15 mouse cellular contexts compared by ENCODE assay signal in the genomic region with DNA sequence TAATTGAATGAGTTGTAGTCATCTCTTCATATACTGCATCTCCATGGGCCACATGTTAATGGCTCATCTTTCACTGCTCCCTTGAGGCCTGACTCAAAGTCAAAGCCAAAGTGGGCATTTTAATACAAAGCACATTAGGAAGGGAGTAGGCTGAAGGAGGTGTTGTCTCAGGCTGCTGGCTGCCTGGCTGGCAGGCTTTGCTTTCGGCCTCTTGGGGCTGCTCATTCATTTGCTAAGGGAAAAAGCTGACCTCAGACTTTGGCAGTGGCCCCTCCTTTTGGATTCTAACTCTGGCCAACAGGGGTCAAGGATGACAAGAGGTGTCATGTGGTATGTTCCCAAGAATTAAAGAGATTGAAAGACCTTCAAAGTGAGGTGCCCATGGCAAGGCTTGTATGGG.
DNase-seq lines count a peak whose midpoint lies in the region; ATAC-seq and TF ChIP-seq lines count a peak whose summit lies in the region.
"Had no signal": no experiment of that assay in that cellular context is flagged by ENCODE, and none has a peak within 500 bp of the region (broad histone marks: within the 10 kb centered on the region; RNA-seq: fewer than 3 reads in every experiment).

No protein-coding gene starts in this region.

- WGBS in heart, embryonic 10.5 days: 53% methylated on average over 1 of the region's 1 CpGs
- WGBS in stomach, postnatal 0 days: 62% methylated on average over 1 of the region's 1 CpGs

- H3K36me3 ChIP-seq in heart, embryonic 10.5 days: no peaks in the 10 kb centered on the region
- no peaks in the 10 kb centered on the region for H3K36me3 ChIP-seq in stomach, postnatal 0 days (ENCODE audit: control insufficient read depth, insufficient read depth, low read length)
- H3K36me3 ChIP-seq: hindbrain, embryonic 15.5 days; liver, embryonic 12.5 days had no signal

- CTCF ChIA-PET in Patski (lab: Charles Lee): interaction anchor here (0.6 kb wide), 1 partner anchor 467 kb away, joined by 3 read pairs; no protein-coding TSS in a partner anchor

- H3K27ac ChIP-seq in heart, embryonic 10.5 days: no peak overlapping the region
- no peak overlapping the region for H3K27ac ChIP-seq in stomach, postnatal 0 days (replicated peaks)
- H3K27ac ChIP-seq: heart, adult 2 months; hindbrain, embryonic 15.5 days; liver, embryonic 12.5 days had no signal

- peak; percentile 8 for DNase-seq in heart, postnatal 4 days
- no peak for DNase-seq in heart, embryonic 10.5 days (ENCODE audit: low spot score)
- DNase-seq in Patski (ENCODE audit: low read depth, low spot score): peak; percentile 55
- DNase-seq in adrenal gland, postnatal 14 days: peak; percentile 35
- peak; percentile 25 to 56 for DNase-seq in kidney, postnatal 25 days
- DNase-seq in urinary bladder, postnatal 25 days (ENCODE audit: low spot score): no peak
- no peak for DNase-seq in stomach, postnatal 0 days (ENCODE audit: low spot score)
- DNase-seq in layer of hippocampus, adult 9-10 months (ENCODE audit: low spot score): no peak
- DNase-seq: cerebellum, postnatal 14 days; lung, postnatal 4 days had no signal

- H3K9me3 ChIP-seq in heart, embryonic 10.5 days: no peaks in the 10 kb centered on the region
- H3K9me3 ChIP-seq in stomach, postnatal 0 days (ENCODE audit: control insufficient read depth, low read length): no peaks in the 10 kb centered on the region
- H3K9me3 ChIP-seq: hindbrain, embryonic 15.5 days; liver, embryonic 12.5 days had no signal

- H3K27me3 ChIP-seq in heart, embryonic 10.5 days (ENCODE audit: insufficient read depth, poor library complexity, severe bottlenecking): no peaks in the 10 kb centered on the region
- peaks cover 15% of the 10 kb centered on the region for H3K27me3 ChIP-seq in Patski
- no peaks in the 10 kb centered on the region for H3K27me3 ChIP-seq in stomach, postnatal 0 days (ENCODE audit: control insufficient read depth, insufficient read depth, low read length)
- H3K27me3 ChIP-seq: hindbrain, embryonic 15.5 days; liver, embryonic 12.5 days had no signal

- no peak for TF ChIP-seq EP300 in stomach, postnatal 0 days (optimal IDR thresholded peaks at IDR 0.05)

- H3K4me1 ChIP-seq in heart, embryonic 10.5 days: no peaks in the 10 kb centered on the region
- no peaks in the 10 kb centered on the region for H3K4me1 ChIP-seq in stomach, postnatal 0 days (replicated peaks; ENCODE audit: control insufficient read depth, insufficient read depth)
- H3K4me1 ChIP-seq: hindbrain, embryonic 15.5 days; liver, embryonic 12.5 days had no signal

- no peak overlapping the region for H3K4me2 ChIP-seq in stomach, postnatal 0 days (replicated peaks; ENCODE audit: low read depth)
- H3K4me2 ChIP-seq: hindbrain, embryonic 15.5 days; liver, embryonic 12.5 days had no signal

- H3K4me3 ChIP-seq in heart, embryonic 10.5 days: no peak overlapping the region
- no peak overlapping the region for H3K4me3 ChIP-seq in stomach, postnatal 0 days (ENCODE audit: low read depth, low read length)
- H3K4me3 ChIP-seq: heart, adult 2 months; hindbrain, embryonic 15.5 days; liver, embryonic 12.5 days had no signal

- in situ Hi-C loops in Patski (cut with MboI; ENCODE audit: low pct_unique_long_range_greater_than_20kb): loop anchor here (25.0 kb wide), 1 partner anchor 451 kb away; no protein-coding TSS in a partner anchor

- ATAC-seq in Patski: peak; percentile 78
- no peak for ATAC-seq in stomach, postnatal 0 days (ENCODE audit: low FRiP score, low TSS enrichment)
- ATAC-seq: forebrain, embryonic 16.5 days; liver, embryonic 12.5 days; midbrain, embryonic 16.5 days had no signal

- no peak overlapping the region for H3K9ac ChIP-seq in stomach, postnatal 0 days (ENCODE audit: low read length)
- H3K9ac ChIP-seq: hindbrain, embryonic 15.5 days; liver, embryonic 12.5 days had no signal

- POLR2A ChIA-PET in Patski (lab: Charles Lee): no interaction called here

- TF ChIP-seq CTCF in Patski (IDR thresholded peaks at IDR 0.05): peak; percentile 24
- no peak for TF ChIP-seq CTCF in stomach, postnatal 0 days (IDR thresholded peaks at IDR 0.05; ENCODE audit: low read depth)

Comparison
In these comparisons a context has a peak if more than half of its experiments do, and no peak if none do; other contexts are left out.
1. DNase-seq: peak in heart, postnatal 4 days (single experiment), Patski (single experiment), adrenal gland, postnatal 14 days (single experiment) and kidney, postnatal 25 days (2 of 2); none in heart, embryonic 10.5 days (single experiment), urinary bladder, postnatal 25 days (single experiment), stomach, postnatal 0 days (single experiment) and layer of hippocampus, adult 9-10 months (single experiment).